Mouse (Mus musculus) limb, embryonic 14.5 days (tissue): ENCODE results near the gene Aup1. TPM values are rescaled to one million over a fixed set of nuclear protein-coding genes. Genes with fewer than 3 reads are reported as not detected.

ENCODE experiments used
- ATAC-seq: fragments of 200-750 bp; cut with Nextera tagmentation; 2 replicates; pipeline ENCODE4 v1.8.0; 2017; ENCODE audit warnings: low read depth, moderate number of reproducible peaks, moderate TSS enrichment; ENCODE audit not compliant: low FRiP score
- DNase-seq: peaks from one replicate; pipeline ENCODE4 v3.0.0-alpha.2; 2015; ENCODE audit warnings: low spot score
- H3K27ac ChIP-seq: fragments of 300-500 bp; sonication (generic); replicated peaks from 2 replicates; pipeline ENCODE4 v1.5.1; 2014; ENCODE audit warnings: low read depth, mild to moderate bottlenecking, low read length, moderate library complexity, mixed read lengths
- H3K27me3 ChIP-seq: fragments of 300-500 bp; sonication (generic); 2 replicates; pipeline ENCODE4 v1.6.1; 2014; ENCODE audit warnings: low read length, mixed read lengths; ENCODE audit not compliant: control insufficient read depth, insufficient read depth
- H3K36me3 ChIP-seq: fragments of 300-500 bp; sonication (generic); 2 replicates; pipeline ENCODE4 v1.6.1; 2014; ENCODE audit warnings: mild to moderate bottlenecking, low read length, moderate library complexity, mixed read lengths; ENCODE audit not compliant: control insufficient read depth, insufficient read depth
- H3K4me1 ChIP-seq: fragments of 300-500 bp; sonication (generic); 2 replicates; pipeline ENCODE4 v1.6.1; 2014; ENCODE audit warnings: antibody characterized with exemption, low read length, mixed read lengths; ENCODE audit not compliant: control insufficient read depth, insufficient read depth
- H3K4me2 ChIP-seq: fragments of 300-500 bp; sonication (generic); replicated peaks from 2 replicates; pipeline ENCODE4 v1.6.1; 2014; ENCODE audit warnings: low read depth, mild to moderate bottlenecking, low read length, moderate library complexity; ENCODE audit not compliant: severe bottlenecking
- H3K4me3 ChIP-seq: fragments of 300-500 bp; sonication (generic); replicated peaks from 2 replicates; pipeline ENCODE4 v1.5.1; 2014; ENCODE audit warnings: low read length
- H3K9ac ChIP-seq: fragments of 300-500 bp; sonication (generic); 2 replicates; pipeline ENCODE4 v1.6.1; 2014; ENCODE audit warnings: mild to moderate bottlenecking, low read depth, low read length, moderate library complexity; ENCODE audit not compliant: severe bottlenecking
- H3K9me3 ChIP-seq: fragments of 300-500 bp; sonication (generic); 2 replicates; pipeline ENCODE4 v1.6.1; 2016; ENCODE audit warnings: low read length; ENCODE audit not compliant: control insufficient read depth
- POLR2A ChIP-seq: fragments of 200-500 bp; IDR thresholded peaks from 2 replicates; pipeline ENCODE4 v1.8.0; 2012; ENCODE audit warnings: inconsistent platforms, mild to moderate bottlenecking, moderate library complexity, borderline replicate concordance; ENCODE audit not compliant: insufficient read depth, insufficient read length; ENCODE audit errors: extremely low read depth
- WGBS: fragments of 180-500 bp; shearing (Covaris S2); extraction: QIAGEN DNeasy Blood & Tissue Kit; methylation state at CpG from one replicate; pipeline ENCODE4 v1.1.7; 2014; 5-methylcytosine and 5-hydroxymethylcytosine counted together
- polyA plus RNA-seq, 2 experiments: library from polyadenylated mRNA; depleted of rRNA in 1 of 2; stranded (reverse) in 1 of 2; unstranded in 1 of 2; fragments of >200 nt; fragmentation: Nextera tagmentation in 1 of 2; extraction: Ambion mirVana in 1 of 2; gene quantifications; 2 replicates each; pipeline versions ENCODE4 v1.2.1 to v1.2.3; 2012 to 2014

Gene Aup1
- polyA plus RNA-seq, 2 experiments: 131 to 331 TPM

- no peaks in the 10 kb centered on the region for H3K9me3 ChIP-seq
- peak within 1 kb of the TSS; percentile 88 for H3K4me2 ChIP-seq
- WGBS: under 1% methylated on average over 27 of the region's 50 CpGs
- H3K4me3 ChIP-seq: peak within 1 kb of the TSS; percentile 96
- H3K4me1 ChIP-seq: peaks cover 20% of the 10 kb centered on the region
- peaks cover 31% of the 10 kb centered on the region for H3K36me3 ChIP-seq
- no peak for TF ChIP-seq POLR2A
- peak within 1 kb of the TSS; percentile 88 for H3K27ac ChIP-seq
- ATAC-seq (peak; percentile 27), DNase-seq (no peak)
- no peaks in the 10 kb centered on the region for H3K27me3 ChIP-seq
- peak within 1 kb of the TSS; percentile 89 for H3K9ac ChIP-seq
Observed at GRCm38 (mm10) chr6:83054871-83055431, 630 bp downstream of the Aup1 start, which contains the start of gene Htra2. Htra2 (minus strand) TSS chr6:83055273.

- Histone ChIP-seq H3K9ac (no peak within 1 kb of the TSS), H3K27me3 (peaks cover 15% of the 10 kb centered on the region), H3K36me3 (peaks cover 20% of the 10 kb centered on the region), H3K27ac (no peak within 1 kb of the TSS), H3K4me1 (peaks cover 15% of the 10 kb centered on the region), H3K9me3 (no peaks in the 10 kb centered on the region), H3K4me2 (no peak within 1 kb of the TSS), H3K4me3 (no peak within 1 kb of the TSS)
- DNase-seq (no peak), ATAC-seq (no peak)
- TF ChIP-seq POLR2A: no peak
- 47% methylated on average over 3 of the region's 3 CpGs for WGBS
Observed at GRCm38 (mm10) chr6:83057790-83058189, 3.5 kb downstream of the Aup1 start, which contains the start of gene Dqx1. Dqx1 (plus strand) TSS chr6:83057844.

- DNase-seq (no peak), ATAC-seq (no peak)
- 81% methylated on average over 2 of the region's 2 CpGs for WGBS
- H3K9ac ChIP-seq: no peak overlapping the region
- no peaks in the 10 kb centered on the region for H3K9me3 ChIP-seq
- no peak for TF ChIP-seq POLR2A
- peaks cover 20% of the 10 kb centered on the region for H3K36me3 ChIP-seq
- H3K4me2 ChIP-seq: no peak overlapping the region
- H3K4me3 ChIP-seq: no peak overlapping the region
- H3K27me3 ChIP-seq: peaks cover 24% of the 10 kb centered on the region
- H3K4me1 ChIP-seq: peaks cover 8% of the 10 kb centered on the region
- no peak overlapping the region for H3K27ac ChIP-seq
Observed at GRCm38 (mm10) chr6:83058725-83059124, 4.4 kb downstream of the Aup1 start.

GRCm38 (mm10) chr6:83065995-83066394 is 11.7 kb downstream of the Aup1 start:
- Histone ChIP-seq H3K4me1 (no peaks in the 10 kb centered on the region), H3K27ac (no peak overlapping the region), H3K9me3 (no peaks in the 10 kb centered on the region), H3K9ac (no peak overlapping the region), H3K4me2 (no peak overlapping the region), H3K4me3 (no peak overlapping the region), H3K36me3 (no peaks in the 10 kb centered on the region), H3K27me3 (peaks cover 95% of the 10 kb centered on the region)
- ATAC-seq: no peak
- no peak for TF ChIP-seq POLR2A
- WGBS: 40% methylated on average over 8 of the region's 8 CpGs
- no peak for DNase-seq

- no peaks in the 10 kb centered on the region for H3K36me3 ChIP-seq
- H3K4me1 ChIP-seq: no peaks in the 10 kb centered on the region
- no peaks in the 10 kb centered on the region for H3K9me3 ChIP-seq
- H3K27ac ChIP-seq: no peak overlapping the region
- no peak overlapping the region for H3K9ac ChIP-seq
- H3K27me3 ChIP-seq: peaks cover 98% of the 10 kb centered on the region
- no peak overlapping the region for H3K4me3 ChIP-seq
- DNase-seq: no peak
- ATAC-seq: no peak
- TF ChIP-seq POLR2A: no peak
- no peak overlapping the region for H3K4me2 ChIP-seq
- 19% methylated on average over 6 of the region's 6 CpGs for WGBS
Observed at GRCm38 (mm10) chr6:83066441-83066840, 12.1 kb downstream of the Aup1 start.
